In genomic region chr8:117107533-117107932, GRCm38 (mm10) we compare ENCODE assay signal across 8 mouse cellular contexts. TPM values are rescaled to one million over a fixed set of nuclear protein-coding genes. Genes with fewer than 3 reads are reported as not detected.
DNase-seq lines count a peak whose midpoint lies in the region; ATAC-seq and TF ChIP-seq lines count a peak whose summit lies in the region.

No protein-coding gene starts in this region.

- H3K4me1 ChIP-seq in cerebellum, adult 2 months (ENCODE audit: control insufficient read depth, insufficient read depth, low read length), result no peaks in the 10 kb centered on the region
- peaks cover 4% of the 10 kb centered on the region; the same call in 1 of the 2 replicates for H3K4me1 ChIP-seq in liver, embryonic 13.5 days (replicated peaks)

- no peak overlapping the region for H3K27ac ChIP-seq in cerebellum, adult 2 months (ENCODE audit: insufficient read depth, low read length)
- H3K27ac ChIP-seq in liver, embryonic 13.5 days, result no peak overlapping the region

- WGBS in cerebellum, adult 2 months, result 13% methylated on average over 9 of the region's 9 CpGs
- 12% methylated on average over 9 of the region's 9 CpGs for WGBS in liver, embryonic 13.5 days (ENCODE audit: insufficient replicate concordance)

- no peaks in the 10 kb centered on the region for H3K27me3 ChIP-seq in cerebellum, adult 2 months (ENCODE audit: control insufficient read depth, insufficient read depth, low read length)
- H3K27me3 ChIP-seq in liver, embryonic 13.5 days, result no peaks in the 10 kb centered on the region

- peak; percentile 58 for DNase-seq in 3T3-L1 (ENCODE audit: low read depth, low spot score)
- peak; percentile 66 for DNase-seq in MEL-GATA-1-ER (ENCODE audit: extremely low read depth, low read depth)
- DNase-seq in cerebellum, adult 2 months, result peak; percentile 40 to 67
- DNase-seq in gastrocnemius, postnatal 10 days, result peak; percentile 58
- DNase-seq in kidney, postnatal 10 days, result peak; percentile 82
- peak; percentile 54 for DNase-seq in liver, embryonic 13.5 days
- peak; percentile 62 for DNase-seq in ovary, postnatal 36 days (ENCODE audit: low spot score)
- peak; percentile 86 for DNase-seq in thymus, postnatal 14 days

- TF ChIP-seq POLR2A in cerebellum, adult 2 months (IDR thresholded peaks at IDR 0.05; ENCODE audit: borderline replicate concordance, insufficient read depth, low read length), result no peak

- peaks cover 5% of the 10 kb centered on the region; the same call in 1 of the 2 replicates for H3K9me3 ChIP-seq in liver, embryonic 13.5 days (replicated peaks)

- no peak overlapping the region for H3K4me3 ChIP-seq in cerebellum, adult 2 months (replicated peaks; ENCODE audit: insufficient read depth, low read depth, low read length)
- no peak overlapping the region for H3K4me3 ChIP-seq in liver, embryonic 13.5 days (replicated peaks)

- ATAC-seq in liver, embryonic 13.5 days (ENCODE audit: low read depth), result no peak

- TF ChIP-seq CTCF in cerebellum, adult 2 months (IDR thresholded peaks at IDR 0.05; ENCODE audit: borderline replicate concordance, insufficient read depth, low read depth, low read length), result peak; percentile 88

- no peak overlapping the region for H3K9ac ChIP-seq in liver, embryonic 13.5 days

- H3K36me3 ChIP-seq in liver, embryonic 13.5 days, result peaks cover 9% of the 10 kb centered on the region

- H3K4me2 ChIP-seq in liver, embryonic 13.5 days, result no peak overlapping the region

RNA-seq across cellular contexts. Expression of gene Bco1, which starts 11.9 kb away (rescaled TPM):
- 0.07 and 0.08 TPM in 2 replicates for polyA plus RNA-seq in cerebellum, adult 2 months (2012; rRNA removed)
- total RNA-seq in gastrocnemius, postnatal 10 days (2021), result not detected
- 8.1 and 9.2 TPM in 2 replicates for polyA plus RNA-seq in liver, embryonic 13.5 days (2015; fragmentation: Nextera tagmentation; extraction: Ambion mirVana)

RNA-seq across cellular contexts. Expression of gene Pkd1l2, which starts 25.3 kb away (rescaled TPM):
- polyA plus RNA-seq in cerebellum, adult 2 months (2012; rRNA removed), result 0.02 and 0.06 TPM in 2 replicates
- total RNA-seq in gastrocnemius, postnatal 10 days (2021), result under 1 TPM; 0.11 to 0.14 TPM
- 0.03 TPM in 1 of 2 replicates, not detected in the other for polyA plus RNA-seq in liver, embryonic 13.5 days (2015; fragmentation: Nextera tagmentation; extraction: Ambion mirVana)

RNA-seq across cellular contexts. Expression of gene Gan, which starts 50.4 kb away (rescaled TPM):
- polyA plus RNA-seq in cerebellum, adult 2 months (2012; rRNA removed), result 7.7 and 8.1 TPM in 2 replicates
- total RNA-seq in gastrocnemius, postnatal 10 days (2021), result 1 to 10 TPM; 4.8 to 6.5 TPM
- polyA plus RNA-seq in liver, embryonic 13.5 days (2015; fragmentation: Nextera tagmentation; extraction: Ambion mirVana), result 1.1 and 1.3 TPM in 2 replicates
